7 mouse cellular contexts compared by ENCODE assay signal in genomic region chr4:132798666-132799065, GRCm38 (mm10). TPM values are rescaled to one million over a fixed set of nuclear protein-coding genes. Genes with fewer than 3 reads are reported as not detected.
A peak's percentile ranks its signal among the peaks of the same experiment; 100 is the strongest.
DNase-seq lines count a peak whose midpoint lies in the region; TF ChIP-seq lines count a peak whose summit lies in the region.
"Not testable (repeated sequence)": the region's sequence is repeated elsewhere in the genome, so short reads cannot be mapped to it uniquely, and the experiment has no call there.
"Had no signal": no experiment of that assay in that cellular context is flagged by ENCODE, and none has a peak within 500 bp of the region (broad histone marks: within the 10 kb centered on the region; RNA-seq: fewer than 3 reads in every experiment).

No protein-coding gene starts in this region.

- H3K27me3 ChIP-seq in MEL (ENCODE audit: control insufficient read depth in 1 of 2, insufficient read depth in 2 of 2, low read length in 2 of 2): not testable (repeated sequence)

- not testable (repeated sequence) for TF ChIP-seq EP300 in MEL (IDR thresholded peaks at IDR 0.05; ENCODE audit: low read depth in 1 of 2, low read length in 2 of 2)

- DNase-seq in MEL (ENCODE audit: low read depth, low spot score); layer of hippocampus, adult 2 months (ENCODE audit: low spot score in 2 of 2): not testable (repeated sequence)
- peak; percentile 78 for DNase-seq in heart, adult 11 months

- H3K27ac ChIP-seq in MEL (ENCODE audit: control insufficient read depth, low read depth, low read length); layer of hippocampus, adult 2 months: not testable (repeated sequence)
- H3K27ac ChIP-seq in bone marrow macrophage, adult 2 months (ENCODE audit: insufficient read depth, low read depth, low read length): peak overlapping the region; percentile 80; the same call in 1 of the 2 replicates
- peak overlapping the region; percentile 74 for H3K27ac ChIP-seq in macrophage

- not testable (repeated sequence) for TF ChIP-seq RAD21 in MEL (IDR thresholded peaks at IDR 0.05; ENCODE audit: low read depth, low read length)

- peaks cover 10 to 43% of the 10 kb centered on the region in 2 experiments; a peak in 3 of 4 replicates for H3K4me1 ChIP-seq in MEL (ENCODE audit: control insufficient read depth in 1 of 2, insufficient read depth in 2 of 2, low read length in 2 of 2)
- H3K4me1 ChIP-seq in bone marrow macrophage, adult 2 months (ENCODE audit: control insufficient read depth, insufficient read depth, low read length): peaks cover 45% of the 10 kb centered on the region

- not testable (repeated sequence) for TF ChIP-seq CTCF in MEL (IDR thresholded peaks at IDR 0.05 in 2 of 3, conservative IDR thresholded peaks at IDR 0.05 in 1 of 3; ENCODE audit: control insufficient read depth in 1 of 3, insufficient read depth in 1 of 3, low read depth in 2 of 3, low read length in 3 of 3, poor library complexity in 1 of 3, severe bottlenecking in 1 of 3); bone marrow macrophage, adult 2 months (IDR thresholded peaks at IDR 0.05; ENCODE audit: low read depth, low read length)
- 0 out of 2 replicates have a peak, but pooled peaks have one; percentile 10 for TF ChIP-seq CTCF in layer of hippocampus, adult 2 months (conservative IDR thresholded peaks at IDR 0.05)

- WGBS in macrophage (ENCODE audit: missing documents): 93% methylated on average over 3 of the region's 3 CpGs

- not testable (repeated sequence) for H3K9ac ChIP-seq in MEL (ENCODE audit: control insufficient read depth, low read depth, low read length, poor library complexity, severe bottlenecking)

- not testable (repeated sequence) for H3K79me2 ChIP-seq in MEL (ENCODE audit: control insufficient read depth, insufficient read depth, low read length, poor library complexity)
- peaks cover 38% of the 10 kb centered on the region for H3K79me2 ChIP-seq in macrophage (ENCODE audit: inconsistent target)

- H3K9me3 ChIP-seq in MEL (replicated peaks; ENCODE audit: insufficient read depth, low read length): not testable (repeated sequence)

- not testable (repeated sequence) for H3K4me3 ChIP-seq in MEL (ENCODE audit: control insufficient read depth in 1 of 2, insufficient read depth in 1 of 2, low read depth in 2 of 2, low read length in 2 of 2); bone marrow macrophage, adult 2 months (ENCODE audit: insufficient read depth, low read length); layer of hippocampus, adult 2 months; macrophage (ENCODE audit: inconsistent target)

- TF ChIP-seq POLR2A in MEL (IDR thresholded peaks at IDR 0.05; ENCODE audit: control insufficient read depth in 1 of 2, insufficient read depth in 1 of 2, low read depth in 1 of 2, low read length in 2 of 2, poor library complexity in 1 of 2); bone marrow macrophage, adult 2 months (IDR thresholded peaks at IDR 0.05; ENCODE audit: borderline replicate concordance, low read depth, low read length): not testable (repeated sequence)

- peaks cover 0 to 14% of the 10 kb centered on the region in 2 experiments; a peak in 2 of 4 replicates for H3K36me3 ChIP-seq in MEL (ENCODE audit: control insufficient read depth in 1 of 2, insufficient read depth in 2 of 2, low read length in 2 of 2)
- H3K36me3 ChIP-seq in macrophage (ENCODE audit: inconsistent target): not testable (repeated sequence)

TF ChIP-seq in MEL, 35 proteins besides CTCF, POLR2A, EP300 and RAD21:
- TF ChIP-seq TBP (IDR thresholded peaks at IDR 0.05; ENCODE audit: low read depth, low read length): peak; percentile 61; the same call in 1 of the 2 replicates

RNA-seq across cellular contexts. Expression of gene Themis2, which starts 2.5 kb away (rescaled TPM):
- 1.0 and 1.1 TPM in 2 replicates for total RNA-seq in MEL (2012; rRNA removed)
- polyA plus RNA-seq in MEL (2012; ENCODE audit: insufficient read depth in 1 of 2, insufficient read length in 2 of 2, low read depth in 1 of 2, low replicate concordance in 2 of 2, missing spikeins in 1 of 2) (1 to 10 TPM in 1 of 2 experiments, not detected in 1; 2.6 TPM), macrophage (2018) (131 to 255 TPM (median 207 TPM) in 3 replicates)
- polyA plus RNA-seq in bone marrow macrophage, adult 2 months (2012; ENCODE audit: insufficient read depth, insufficient read length, missing spikeins): 132 and 141 TPM in 2 replicates
- total RNA-seq in layer of hippocampus, adult 2 months (2021): under 1 TPM; 0.54 to 0.77 TPM
- 100 to 1,000 TPM in 19 of 26 experiments, 10 to 100 TPM in 7; 17.5 to 808 (median 224) TPM for total RNA-seq in macrophage (2018; cell fraction: chromatin; rRNA removed)
- total RNA-seq in macrophage (2018; cell fraction: cytosol; rRNA removed): 100 to 1,000 TPM in 24 of 26 experiments, 10 to 100 TPM in 2; 70.8 to 956 (median 317) TPM
- 1,000 to 10,000 TPM in 5 of 26 experiments, 100 to 1,000 TPM in 17, 10 to 100 TPM in 4; 58.3 to 1,365 (median 493) TPM for total RNA-seq in macrophage (2018; cell fraction: nucleus; rRNA removed)
- polyA plus RNA-seq: C2C12, Patski had no signal

RNA-seq across cellular contexts. Expression of gene Rpa2, which starts 30.5 kb away (rescaled TPM):
- 102 and 119 TPM in 2 replicates for total RNA-seq in MEL (2012; rRNA removed)
- polyA plus RNA-seq in MEL (2012; ENCODE audit: insufficient read depth in 1 of 2, insufficient read length in 2 of 2, low read depth in 1 of 2, low replicate concordance in 2 of 2, missing spikeins in 1 of 2): 100 to 1,000 TPM in 1 of 2 experiments, not detected in 1; 103 TPM
- polyA plus RNA-seq in bone marrow macrophage, adult 2 months (2012; ENCODE audit: insufficient read depth, insufficient read length, missing spikeins): 18.4 and 21.8 TPM in 2 replicates
- total RNA-seq in layer of hippocampus, adult 2 months (2021): 10 to 100 TPM; 11.9 to 16.0 TPM
- 10 to 100 TPM in 6 of 26 experiments, 1 to 10 TPM in 17, under 1 TPM in 1, not detected in 2; 0.62 to 21.0 (median 7.1) TPM for total RNA-seq in macrophage (2018; cell fraction: chromatin; rRNA removed)
- total RNA-seq in macrophage (2018; cell fraction: cytosol; rRNA removed): 1 to 10 TPM; 3.1 to 8.9 (median 6.4) TPM
- total RNA-seq in macrophage (2018; cell fraction: nucleus; rRNA removed): 10 to 100 TPM in 2 of 26 experiments, 1 to 10 TPM in 24; 1.1 to 34.1 (median 5.0) TPM
- polyA plus RNA-seq in macrophage (2018): 6.0 to 44.1 TPM (median 7.6 TPM) in 3 replicates

RNA-seq across cellular contexts. Expression of gene Smpdl3b, which starts 41.6 kb away (rescaled TPM):
- 0.20 and 0.69 TPM in 2 replicates for total RNA-seq in MEL (2012; rRNA removed)
- polyA plus RNA-seq in MEL (2012; ENCODE audit: insufficient read depth in 1 of 2, insufficient read length in 2 of 2, low read depth in 1 of 2, low replicate concordance in 2 of 2, missing spikeins in 1 of 2) (under 1 TPM in 1 of 2 experiments, not detected in 1; 0.28 TPM), macrophage (2018) (1.0 to 8.5 TPM (median 1.9 TPM) in 3 replicates)
- polyA plus RNA-seq in bone marrow macrophage, adult 2 months (2012; ENCODE audit: insufficient read depth, insufficient read length, missing spikeins): 8.8 and 9.1 TPM in 2 replicates
- total RNA-seq in layer of hippocampus, adult 2 months (2021): 1 to 10 TPM; 3.6 to 4.5 TPM
- total RNA-seq in macrophage (2018; cell fraction: chromatin; rRNA removed): 1 to 10 TPM in 11 of 26 experiments, under 1 TPM in 8, not detected in 7; 0.38 to 3.7 (median 1.2) TPM
- 1 to 10 TPM in 20 of 26 experiments, under 1 TPM in 6; 0.51 to 7.5 (median 2.2) TPM for total RNA-seq in macrophage (2018; cell fraction: cytosol; rRNA removed)
- 10 to 100 TPM in 8 of 26 experiments, 1 to 10 TPM in 14, under 1 TPM in 4; 0.85 to 22.2 (median 5.7) TPM for total RNA-seq in macrophage (2018; cell fraction: nucleus; rRNA removed)

RNA-seq across cellular contexts. Expression of gene Ppp1r8, which starts 44.3 kb away (rescaled TPM):
- total RNA-seq in MEL (2012; rRNA removed): 83.6 and 84.7 TPM in 2 replicates
- polyA plus RNA-seq in MEL (2012; ENCODE audit: insufficient read depth in 1 of 2, insufficient read length in 2 of 2, low read depth in 1 of 2, low replicate concordance in 2 of 2, missing spikeins in 1 of 2) (100 to 1,000 TPM in 1 of 2 experiments, not detected in 1; 103 TPM), macrophage (2018) (19.7 to 37.4 TPM (median 26.3 TPM) in 3 replicates)
- 24.3 and 28.5 TPM in 2 replicates for polyA plus RNA-seq in bone marrow macrophage, adult 2 months (2012; ENCODE audit: insufficient read depth, insufficient read length, missing spikeins)
- total RNA-seq in layer of hippocampus, adult 2 months (2021): 10 to 100 TPM; 40.7 to 43.5 TPM
- total RNA-seq in macrophage (2018; cell fraction: chromatin; rRNA removed): 10 to 100 TPM in 22 of 26 experiments, 1 to 10 TPM in 4; 8.5 to 28.9 (median 17.0) TPM
- 10 to 100 TPM in 24 of 26 experiments, 1 to 10 TPM in 2; 9.1 to 26.5 (median 19.4) TPM for total RNA-seq in macrophage (2018; cell fraction: cytosol; rRNA removed)
- total RNA-seq in macrophage (2018; cell fraction: nucleus; rRNA removed): 10 to 100 TPM in 21 of 26 experiments, 1 to 10 TPM in 5; 8.0 to 30.6 (median 14.2) TPM

Comparison
In these comparisons a context has a peak if more than half of its experiments do, and no peak if none do; other contexts are left out.
1. RNA of gene Themis2, which starts 2.5 kb away (polyA plus RNA-seq): 131 to 255 TPM in macrophage and 132 to 141 TPM in bone marrow macrophage, adult 2 months; 2.6 TPM in MEL; every median in the first group is over 10 times any median in the second.